Comparison of ENCODE assay signal across 27 mouse cellular contexts in genomic region chr7:97535531-97535930, GRCm38 (mm10).
"Had no signal": no experiment of that assay in that cellular context is flagged by ENCODE, and none has a peak within 500 bp of the region (broad histone marks: within the 10 kb centered on the region; RNA-seq: fewer than 3 reads in every experiment).

No protein-coding gene starts in this region.

- H3K4me3 ChIP-seq: gastrocnemius, adult 2 months; heart, embryonic 10.5 days; heart, embryonic 13.5 days; heart, embryonic 15.5 days; hindbrain, embryonic 13.5 days; hindbrain, embryonic 15.5 days; kidney, embryonic 15.5 days; layer of hippocampus, adult 2 months; left cerebral cortex, adult 2 months; limb, embryonic 10.5 days; limb, embryonic 12.5 days; liver, embryonic 13.5 days; liver, embryonic 15.5 days had no signal

- H3K27me3 ChIP-seq: heart, embryonic 13.5 days; heart, embryonic 15.5 days; hindbrain, embryonic 13.5 days; hindbrain, embryonic 15.5 days; kidney, embryonic 15.5 days; limb, embryonic 12.5 days; liver, embryonic 13.5 days; liver, embryonic 15.5 days had no signal

- H3K9me3 ChIP-seq: heart, embryonic 10.5 days; heart, embryonic 13.5 days; heart, embryonic 15.5 days; hindbrain, embryonic 13.5 days; hindbrain, embryonic 15.5 days; kidney, embryonic 15.5 days; limb, embryonic 10.5 days; liver, embryonic 13.5 days; liver, embryonic 15.5 days had no signal

- DNase-seq: gastrocnemius, adult 2 months; gastrocnemius, postnatal 10 days; gastrocnemius, postnatal 36 days; heart, adult 18-20 months; heart, postnatal 14 days; heart, postnatal 36 days; kidney, adult 11 months; kidney, adult 2 months; kidney, adult 9 months; kidney, postnatal 25 days; kidney, postnatal 4 days; liver; liver, embryonic 13.5 days had no signal

- ATAC-seq: hindbrain, postnatal 0 days; intestine, embryonic 16.5 days had no signal

- H3K27ac ChIP-seq: gastrocnemius, adult 2 months; heart, embryonic 10.5 days; heart, embryonic 13.5 days; heart, embryonic 15.5 days; hindbrain, embryonic 13.5 days; hindbrain, embryonic 15.5 days; hindbrain, postnatal 0 days; kidney, embryonic 15.5 days; kidney, postnatal 0 days; layer of hippocampus, adult 2 months; left cerebral cortex, adult 2 months; limb, embryonic 10.5 days; limb, embryonic 12.5 days; liver, embryonic 13.5 days; liver, embryonic 15.5 days had no signal

- H3K9ac ChIP-seq: heart, embryonic 13.5 days; heart, embryonic 15.5 days; hindbrain, embryonic 13.5 days; hindbrain, embryonic 15.5 days; kidney, embryonic 15.5 days; limb, embryonic 12.5 days; liver, embryonic 13.5 days; liver, embryonic 15.5 days had no signal

- H3K4me1 ChIP-seq: heart, embryonic 10.5 days; heart, embryonic 13.5 days; heart, embryonic 15.5 days; hindbrain, embryonic 13.5 days; hindbrain, embryonic 15.5 days; kidney, embryonic 15.5 days; limb, embryonic 10.5 days; limb, embryonic 12.5 days; liver, embryonic 13.5 days; liver, embryonic 15.5 days had no signal
